Mouse (Mus musculus) midbrain, embryonic 13.5 days (tissue): ENCODE results near the gene Sdhc. TPM values are rescaled to one million over a fixed set of nuclear protein-coding genes. Genes with fewer than 3 reads are reported as not detected.

Source experiments
- ATAC-seq: fragments of 200-750 bp; cut with Nextera tagmentation; 2 replicates; pipeline ENCODE4 v1.8.0; 2017; ENCODE audit warnings: mild to moderate bottlenecking, moderate TSS enrichment, moderate library complexity
- H3K27ac ChIP-seq: fragments of 300-500 bp; sonication (generic); 2 replicates; pipeline ENCODE4 v1.5.1; 2015; ENCODE audit warnings: inconsistent platforms, mild to moderate bottlenecking, moderate library complexity
- H3K27me3 ChIP-seq: fragments of 300-500 bp; sonication (generic); 2 replicates; pipeline ENCODE4 v1.6.1; 2015; ENCODE audit warnings: mild to moderate bottlenecking, inconsistent platforms
- H3K36me3 ChIP-seq: fragments of 300-500 bp; sonication (generic); 2 replicates; pipeline ENCODE4 v1.6.1; 2015; ENCODE audit warnings: mild to moderate bottlenecking, inconsistent platforms
- H3K4me1 ChIP-seq: fragments of 300-500 bp; sonication (generic); replicated peaks from 2 replicates; pipeline ENCODE4 v1.6.1; 2015; ENCODE audit warnings: inconsistent platforms
- H3K4me2 ChIP-seq: fragments of 300-500 bp; sonication (generic); replicated peaks from 2 replicates; pipeline ENCODE4 v1.6.1; 2015; ENCODE audit warnings: moderate library complexity, mild to moderate bottlenecking, inconsistent platforms
- H3K4me3 ChIP-seq: fragments of 300-500 bp; sonication (generic); replicated peaks from 2 replicates; pipeline ENCODE4 v1.5.1; 2015; ENCODE audit warnings: mild to moderate bottlenecking, inconsistent platforms
- H3K9ac ChIP-seq: fragments of 300-500 bp; sonication (generic); replicated peaks from 2 replicates; pipeline ENCODE4 v1.6.1; 2015; ENCODE audit warnings: mild to moderate bottlenecking, inconsistent platforms
- H3K9me3 ChIP-seq: fragments of 300-500 bp; sonication (generic); 2 replicates; pipeline ENCODE4 v1.6.1; 2016; ENCODE audit warnings: mild to moderate bottlenecking, inconsistent platforms
- WGBS: fragments of 180-500 bp; shearing (Covaris S2); methylation state at CpG from one replicate; pipeline ENCODE4 v1.1.7; 2015; 5-methylcytosine and 5-hydroxymethylcytosine counted together
- polyA plus RNA-seq: library from polyadenylated mRNA; unstranded; fragments of >200 nt; fragmentation: Nextera tagmentation; extraction: Ambion mirVana; gene quantifications from 2 replicates; pipeline ENCODE4 v1.2.1, GENCODE M21; 2015

The Sdhc gene
- polyA plus RNA-seq, 1 experiment from 2014 or later: 260 TPM

GRCm38 (mm10) chr1:171187851-171188700 lies 37.7 kb upstream of the Sdhc start:
- Histone ChIP-seq H3K4me2 (peak overlapping the region; percentile 15; the same call in 1 of the 2 replicates), H3K27me3 (peaks cover 13% of the 10 kb centered on the region; the same call in 1 of the 2 replicates), H3K27ac (no peak overlapping the region), H3K36me3 (no peaks in the 10 kb centered on the region), H3K9me3 (no peaks in the 10 kb centered on the region), H3K9ac (no peak overlapping the region), H3K4me3 (no peak overlapping the region), H3K4me1 (peaks cover 35% of the 10 kb centered on the region)
- 0 out of 2 replicates have a peak, but pooled peaks have one; percentile 35 for ATAC-seq
- WGBS: 16% methylated on average over 13 of the region's 13 CpGs

- no peak overlapping the region for H3K27ac ChIP-seq
- H3K36me3 ChIP-seq: no peaks in the 10 kb centered on the region
- peaks cover 25% of the 10 kb centered on the region for H3K4me1 ChIP-seq
- H3K9ac ChIP-seq: no peak overlapping the region
- no peak overlapping the region for H3K4me2 ChIP-seq
- ATAC-seq: no peak
- no peaks in the 10 kb centered on the region for H3K9me3 ChIP-seq
- 78% methylated on average over 8 of the region's 8 CpGs for WGBS
- H3K4me3 ChIP-seq: no peak overlapping the region
- peaks cover 3% of the 10 kb centered on the region; the same call in 1 of the 2 replicates for H3K27me3 ChIP-seq
Measured at GRCm38 (mm10) chr1:171185655-171186054, 35.3 kb upstream of the Sdhc start.

DNA sequence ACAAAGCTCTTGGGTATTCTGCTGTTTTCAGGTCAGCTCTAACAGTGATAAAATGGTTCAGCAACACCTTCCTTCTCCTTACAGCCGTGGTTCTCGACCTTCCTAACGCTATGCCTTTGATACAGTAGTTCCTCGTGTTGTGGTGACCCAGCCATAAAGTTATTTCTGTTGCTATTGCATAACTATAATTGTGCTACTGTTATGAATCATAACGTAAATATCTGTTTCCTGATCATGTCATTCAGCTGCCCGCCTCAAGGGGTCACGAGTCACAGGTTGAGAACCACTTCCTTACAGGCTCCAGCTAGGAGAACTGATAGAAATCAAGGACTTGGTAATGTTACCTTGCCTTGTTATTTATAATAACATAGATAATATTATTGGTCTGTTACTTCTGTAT lies 33.9 kb upstream of the Sdhc start:
- WGBS: 92% methylated on average over 7 of the region's 7 CpGs
- no peak for ATAC-seq
- no peak overlapping the region for H3K27ac ChIP-seq

GRCm38 (mm10) chr1:171183620-171184019 lies 33.2 kb upstream of the Sdhc start:
- H3K4me3 ChIP-seq: no peak overlapping the region
- no peak overlapping the region for H3K4me2 ChIP-seq
- no peaks in the 10 kb centered on the region for H3K9me3 ChIP-seq
- H3K27me3 ChIP-seq: no peaks in the 10 kb centered on the region
- H3K27ac ChIP-seq: no peak overlapping the region
- WGBS: 75% methylated on average over 3 of the region's 3 CpGs
- ATAC-seq: no peak
- H3K9ac ChIP-seq: no peak overlapping the region
- H3K4me1 ChIP-seq: peaks cover 12% of the 10 kb centered on the region
- H3K36me3 ChIP-seq: no peaks in the 10 kb centered on the region

More for the DNA sequence above, 33.9 kb upstream of the Sdhc start:
- H3K4me3 ChIP-seq: no peak overlapping the region
- no peaks in the 10 kb centered on the region for H3K9me3 ChIP-seq
- H3K9ac ChIP-seq: no peak overlapping the region
- no peaks in the 10 kb centered on the region for H3K36me3 ChIP-seq
- no peak overlapping the region for H3K4me2 ChIP-seq
- H3K27me3 ChIP-seq: no peaks in the 10 kb centered on the region
- peaks cover 18% of the 10 kb centered on the region for H3K4me1 ChIP-seq

DNA sequence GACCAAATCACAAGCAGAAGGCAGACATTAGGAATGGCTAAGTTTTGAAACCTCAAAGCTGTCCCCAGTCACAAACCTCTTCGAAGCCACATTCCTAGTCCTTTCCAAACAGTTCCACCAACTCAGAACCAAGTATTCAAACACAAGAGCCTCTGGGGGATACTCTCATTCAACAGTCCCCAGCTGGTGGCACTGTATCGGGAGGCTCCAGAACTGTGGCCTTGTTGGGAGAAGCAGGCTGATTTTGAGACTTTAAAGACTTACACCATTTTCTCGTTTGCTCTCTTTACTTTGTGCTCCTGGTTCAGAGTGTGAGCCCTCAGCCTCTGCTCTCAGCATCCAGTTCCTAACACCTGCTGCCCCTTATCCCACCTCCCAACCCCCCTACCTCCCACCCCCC lies 32.6 kb upstream of the Sdhc start:
- WGBS: 83% methylated on average over 3 of the region's 3 CpGs
- H3K4me1 ChIP-seq: peaks cover 6% of the 10 kb centered on the region
- no peaks in the 10 kb centered on the region for H3K9me3 ChIP-seq
- H3K9ac ChIP-seq: no peak overlapping the region
- ATAC-seq: no peak
- H3K27ac ChIP-seq: no peak overlapping the region
- no peak overlapping the region for H3K4me3 ChIP-seq
- no peaks in the 10 kb centered on the region for H3K27me3 ChIP-seq
- no peaks in the 10 kb centered on the region for H3K36me3 ChIP-seq
- no peak overlapping the region for H3K4me2 ChIP-seq

GRCm38 (mm10) chr1:171179487-171180171 lies 29.2 kb upstream of the Sdhc start:
- 85% methylated on average over 5 of the region's 5 CpGs for WGBS
- no peak overlapping the region for H3K4me3 ChIP-seq
- ATAC-seq: no peak
- no peaks in the 10 kb centered on the region for H3K4me1 ChIP-seq
- no peaks in the 10 kb centered on the region for H3K36me3 ChIP-seq
- no peaks in the 10 kb centered on the region for H3K27me3 ChIP-seq
- no peak overlapping the region for H3K9ac ChIP-seq
- H3K27ac ChIP-seq: no peak overlapping the region
- no peaks in the 10 kb centered on the region for H3K9me3 ChIP-seq
- H3K4me2 ChIP-seq: no peak overlapping the region

GRCm38 (mm10) chr1:171172779-171173178 lies 22.4 kb upstream of the Sdhc start:
- H3K36me3 ChIP-seq: no peaks in the 10 kb centered on the region
- no peaks in the 10 kb centered on the region for H3K9me3 ChIP-seq
- H3K27me3 ChIP-seq: no peaks in the 10 kb centered on the region
- H3K4me2 ChIP-seq: no peak overlapping the region
- no peaks in the 10 kb centered on the region for H3K4me1 ChIP-seq
- H3K4me3 ChIP-seq: no peak overlapping the region
- no peak for ATAC-seq
- WGBS: 94% methylated on average over 8 of the region's 8 CpGs
- no peak overlapping the region for H3K27ac ChIP-seq
- no peak overlapping the region for H3K9ac ChIP-seq

- H3K36me3 ChIP-seq: no peaks in the 10 kb centered on the region
- WGBS: 66% methylated on average over 3 of the region's 3 CpGs
- no peak for ATAC-seq
- H3K27me3 ChIP-seq: no peaks in the 10 kb centered on the region
- H3K4me2 ChIP-seq: no peak overlapping the region
- H3K4me1 ChIP-seq: no peaks in the 10 kb centered on the region
- H3K9me3 ChIP-seq: no peaks in the 10 kb centered on the region
- H3K9ac ChIP-seq: no peak overlapping the region
- no peak overlapping the region for H3K4me3 ChIP-seq
- H3K27ac ChIP-seq: no peak overlapping the region
Measured at GRCm38 (mm10) chr1:171171138-171171537, 20.7 kb upstream of the Sdhc start.

DNA sequence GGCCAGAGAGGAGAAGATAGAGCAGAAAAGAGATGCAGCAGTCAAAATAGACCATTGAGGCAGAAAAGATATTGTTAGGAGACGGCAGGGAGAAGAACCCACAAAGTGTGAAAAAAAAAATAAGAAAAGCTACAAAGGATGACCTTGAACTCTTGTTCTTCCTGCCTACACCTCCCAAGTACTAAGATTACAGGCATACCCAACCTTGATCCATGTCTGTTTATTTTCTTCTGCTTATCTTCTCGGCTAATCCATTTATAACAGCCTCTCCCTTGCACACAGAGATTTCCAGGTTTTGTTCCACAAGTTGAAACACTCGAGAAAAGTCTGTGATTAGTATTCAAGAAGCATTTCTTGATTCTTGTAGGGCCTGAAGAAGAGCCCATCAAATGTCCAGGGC lies 19.5 kb upstream of the Sdhc start:
- no peak for ATAC-seq
- Histone ChIP-seq H3K4me1 (no peaks in the 10 kb centered on the region), H3K27ac (no peak overlapping the region), H3K4me3 (no peak overlapping the region), H3K36me3 (no peaks in the 10 kb centered on the region), H3K9ac (no peak overlapping the region), H3K4me2 (no peak overlapping the region), H3K27me3 (no peaks in the 10 kb centered on the region), H3K9me3 (no peaks in the 10 kb centered on the region)
- 64% methylated on average over 3 of the region's 3 CpGs for WGBS

DNA sequence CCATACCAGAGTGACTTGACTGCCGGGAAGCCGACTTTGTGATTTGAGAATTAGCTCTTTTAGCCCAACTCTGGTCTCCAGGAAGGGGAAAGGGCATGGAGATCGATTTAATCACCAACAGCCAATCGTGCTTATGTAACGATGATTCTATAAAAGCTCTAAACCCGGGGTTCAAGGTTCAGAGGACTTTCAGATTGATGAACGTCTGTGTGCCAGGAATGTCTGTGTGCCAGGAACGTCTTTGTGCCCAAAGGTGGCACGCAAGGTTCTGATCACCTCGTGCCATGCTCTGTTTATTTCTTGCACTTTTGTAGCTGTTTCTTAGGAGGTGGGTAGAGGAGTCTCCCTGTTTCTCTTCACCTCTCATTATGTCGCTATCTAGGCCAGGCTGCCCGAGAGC lies 18.5 kb upstream of the Sdhc start:
- no peaks in the 10 kb centered on the region for H3K9me3 ChIP-seq
- no peaks in the 10 kb centered on the region for H3K27me3 ChIP-seq
- no peak overlapping the region for H3K4me3 ChIP-seq
- no peaks in the 10 kb centered on the region for H3K4me1 ChIP-seq
- H3K9ac ChIP-seq: no peak overlapping the region
- H3K27ac ChIP-seq: no peak overlapping the region
- no peaks in the 10 kb centered on the region for H3K36me3 ChIP-seq
- 92% methylated on average over 12 of the region's 12 CpGs for WGBS
- no peak overlapping the region for H3K4me2 ChIP-seq
- ATAC-seq: no peak

- H3K27ac ChIP-seq: no peak overlapping the region
- no peaks in the 10 kb centered on the region for H3K4me1 ChIP-seq
- H3K4me3 ChIP-seq: no peak overlapping the region
- H3K36me3 ChIP-seq: no peaks in the 10 kb centered on the region
- no peak for ATAC-seq
- no peaks in the 10 kb centered on the region for H3K9me3 ChIP-seq
- H3K9ac ChIP-seq: no peak overlapping the region
- 0 out of 2 replicates have a peak, but pooled peaks cover 6% of the 10 kb centered on the region for H3K27me3 ChIP-seq
- 78% methylated on average over 5 of the region's 5 CpGs for WGBS
- H3K4me2 ChIP-seq: no peak overlapping the region
Measured at GRCm38 (mm10) chr1:171165629-171166345, 15.4 kb upstream of the Sdhc start.

DNA sequence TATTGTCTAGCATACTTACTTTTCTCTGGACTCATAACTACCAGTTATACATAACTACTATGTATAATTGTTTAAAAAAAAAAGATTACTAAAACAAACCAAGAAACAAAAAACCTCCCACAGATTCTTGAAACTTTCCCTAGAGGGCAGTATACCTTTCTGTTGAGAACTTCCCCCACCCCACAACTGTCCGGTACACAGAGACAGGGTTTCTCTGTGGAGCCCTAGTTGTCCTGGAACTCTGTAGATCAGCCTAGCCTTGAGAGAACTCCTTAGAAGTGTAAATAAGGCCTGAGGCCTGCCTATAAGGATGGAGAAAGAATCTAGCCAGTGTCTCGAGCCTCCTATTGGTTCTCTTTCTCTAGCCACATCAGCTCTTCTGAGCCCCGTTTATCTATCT lies 13.9 kb upstream of the Sdhc start:
- Histone ChIP-seq H3K27ac (no peak overlapping the region), H3K36me3 (no peaks in the 10 kb centered on the region), H3K4me1 (peaks cover 8% of the 10 kb centered on the region; the same call in 1 of the 2 replicates), H3K9me3 (no peaks in the 10 kb centered on the region), H3K27me3 (peaks cover 20% of the 10 kb centered on the region), H3K9ac (no peak overlapping the region), H3K4me3 (no peak overlapping the region), H3K4me2 (no peak overlapping the region)
- 41% methylated on average over 3 of the region's 3 CpGs for WGBS
- ATAC-seq: no peak
